Mouse (Mus musculus): ENCODE data around the gene Glp1r. TPM values are rescaled to one million over a fixed set of nuclear protein-coding genes. Genes with fewer than 3 reads are reported as not detected.

Gene Glp1r
- polyA plus RNA-seq (2015; fragmentation: Illumina TruSeq; extraction: RNeasy Lipid Tissue Mini Kit (QIAGEN cat#74804); ENCODE audit: low read depth, low replicate concordance): 0.61 TPM

DNA sequence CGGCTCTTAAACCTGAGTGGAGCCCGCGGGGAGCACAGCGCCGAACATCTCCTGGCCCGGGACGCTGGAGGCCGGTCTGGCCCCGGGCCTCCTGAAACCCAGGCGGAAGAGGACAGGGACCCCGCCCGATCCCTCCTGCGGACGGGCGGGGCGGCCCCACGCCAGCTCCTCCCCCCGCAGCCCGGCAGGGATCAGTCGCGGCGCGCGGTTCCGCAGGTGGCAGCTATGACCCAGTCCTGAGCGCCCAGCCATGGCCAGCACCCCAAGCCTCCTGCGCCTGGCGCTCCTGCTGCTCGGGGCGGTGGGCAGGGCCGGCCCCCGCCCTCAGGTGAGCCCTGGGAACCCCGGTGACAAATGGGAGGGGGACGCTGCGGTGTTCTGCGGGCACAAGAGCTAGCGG lies at the start of gene Glp1r:
Gene Glp1r, plus strand, starts transcription at position 191 of the 400 bp plus-strand sequence.

GRCm38 (mm10) chr17:30954340-30954739 lies 52.7 kb downstream of the Glp1r start, which contains the start of gene Umodl1:
Gene Umodl1 (plus strand): TSS chr17:30954640.

Other genes with a start within 250 kb of the Glp1r start
- gene Umodl1, start 52.8 kb downstream of the Glp1r start, polyA plus RNA-seq (2015; fragmentation: Illumina TruSeq; extraction: RNeasy Lipid Tissue Mini Kit (QIAGEN cat#74804); ENCODE audit: low read depth, low replicate concordance): 0.12 TPM
- gene Abcg1, start 155.9 kb downstream of the Glp1r start, polyA plus RNA-seq (2015; fragmentation: Illumina TruSeq; extraction: RNeasy Lipid Tissue Mini Kit (QIAGEN cat#74804); ENCODE audit: low read depth, low replicate concordance): 32.3 TPM
- gene Tff3, start 227.8 kb downstream of the Glp1r start, polyA plus RNA-seq (2015; fragmentation: Illumina TruSeq; extraction: RNeasy Lipid Tissue Mini Kit (QIAGEN cat#74804); ENCODE audit: low read depth, low replicate concordance): not detected
- gene Tff2, start 242.5 kb downstream of the Glp1r start, polyA plus RNA-seq (2015; fragmentation: Illumina TruSeq; extraction: RNeasy Lipid Tissue Mini Kit (QIAGEN cat#74804); ENCODE audit: low read depth, low replicate concordance): not detected

Measured in brain, adult 10 weeks (tissue).